Mouse (Mus musculus) left cerebral cortex, adult 18-20 months (tissue): ENCODE data around the gene Hoxa1. TPM values are rescaled to one million over a fixed set of nuclear protein-coding genes. Genes with fewer than 3 reads are reported as not detected.

Experiments used
- DNase-seq, 2 experiments: peaks; one replicate each; pipeline ENCODE4 v3.0.0; 2021 to 2022; ENCODE audit warnings: low spot score in 2 of 2, mixed read lengths in 1 of 2
- total RNA-seq, 2 experiments: library from RNA; stranded (reverse); gene quantifications; 2 replicates each; pipeline ENCODE4 v1.2.3; 2021

Hoxa1 gene
- total RNA-seq, 2 experiments from 2014 or later = not detected

GRCm38 (mm10) chr6:52171938-52172337 lies 13.8 kb upstream of the Hoxa1 start:
- DNase-seq = no peak

GRCm38 (mm10) chr6:52171331-52171730 lies 13.2 kb upstream of the Hoxa1 start:
- DNase-seq = no peak

GRCm38 (mm10) chr6:52170898-52171223 lies 12.7 kb upstream of the Hoxa1 start:
- no peak for DNase-seq

GRCm38 (mm10) chr6:52170166-52170897 lies 12.2 kb upstream of the Hoxa1 start:
- no peak for DNase-seq

- no peak for DNase-seq
Observed at GRCm38 (mm10) chr6:52169499-52170165, 11.5 kb upstream of the Hoxa1 start.

GRCm38 (mm10) chr6:52168191-52169055 lies 10.3 kb upstream of the Hoxa1 start:
- peak in 1 of 2 experiments; percentile 1 for DNase-seq

- peak in 1 of 2 experiments; percentile 0 for DNase-seq
Observed at GRCm38 (mm10) chr6:52167736-52168161, 9.6 kb upstream of the Hoxa1 start.

- no peak for DNase-seq
Observed at GRCm38 (mm10) chr6:52167176-52167575, 9.1 kb upstream of the Hoxa1 start.

GRCm38 (mm10) chr6:52166431-52167077 lies 8.4 kb upstream of the Hoxa1 start:
- peak in 1 of 2 experiments; percentile 0 for DNase-seq

GRCm38 (mm10) chr6:52165441-52166370 lies 7.6 kb upstream of the Hoxa1 start:
- peak in 1 of 2 experiments; percentile 0 for DNase-seq

- peak in 1 of 2 experiments; percentile 1 for DNase-seq
Observed at GRCm38 (mm10) chr6:52164626-52165440, 6.7 kb upstream of the Hoxa1 start, which contains the start of gene Hoxa2. Hoxa2 (minus strand) TSS chr6:52164831.

GRCm38 (mm10) chr6:52164051-52164625 lies 6.0 kb upstream of the Hoxa1 start:
- peak in 1 of 2 experiments; percentile 1 for DNase-seq

- peak in 1 of 2 experiments; percentile 0 for DNase-seq
Observed at GRCm38 (mm10) chr6:52163366-52164031, 5.4 kb upstream of the Hoxa1 start.

- DNase-seq = peak in 1 of 2 experiments; percentile 1
Observed at GRCm38 (mm10) chr6:52162611-52163365, 4.7 kb upstream of the Hoxa1 start.

GRCm38 (mm10) chr6:52162093-52162380 lies 3.9 kb upstream of the Hoxa1 start:
- DNase-seq = no peak

GRCm38 (mm10) chr6:52161336-52162092 lies 3.4 kb upstream of the Hoxa1 start:
- no peak for DNase-seq
